ENCODE assay signal across 9 mouse cellular contexts in genomic region chr2:127335078-127335541, GRCm38 (mm10). TPM values are rescaled to one million over a fixed set of nuclear protein-coding genes. Genes with fewer than 3 reads are reported as not detected.
DNase-seq lines count a peak whose midpoint lies in the region; ATAC-seq and TF ChIP-seq lines count a peak whose summit lies in the region.
"Had no signal": no experiment of that assay in that cellular context is flagged by ENCODE, and none has a peak within 500 bp of the region (broad histone marks: within the 10 kb centered on the region; RNA-seq: fewer than 3 reads in every experiment).

No protein-coding gene starts in this region.

- H3K36me3 ChIP-seq in kidney, embryonic 15.5 days, result no peaks in the 10 kb centered on the region
- no peaks in the 10 kb centered on the region for H3K36me3 ChIP-seq in lung, embryonic 16.5 days (ENCODE audit: control insufficient read depth, insufficient read depth, low read length)
- peaks cover 15% of the 10 kb centered on the region; the same call in 1 of the 2 replicates for H3K36me3 ChIP-seq in thymus, adult 2 months (ENCODE audit: control insufficient read depth, insufficient read depth, low read length)
- H3K36me3 ChIP-seq: liver, embryonic 13.5 days had no signal

- H3K4me3 ChIP-seq in kidney, embryonic 15.5 days (replicated peaks), result no peak overlapping the region
- no peak overlapping the region for H3K4me3 ChIP-seq in bone marrow macrophage, adult 2 months (ENCODE audit: insufficient read depth, low read length)
- H3K4me3 ChIP-seq in lung, embryonic 16.5 days (ENCODE audit: low read length), result no peak overlapping the region; the same call in 1 of the 2 replicates
- H3K4me3 ChIP-seq in thymus, adult 2 months (ENCODE audit: control insufficient read depth, insufficient read depth, low read length), result peak overlapping the region; percentile 25

- TF ChIP-seq CTCF in bone marrow macrophage, adult 2 months (IDR thresholded peaks at IDR 0.05; ENCODE audit: low read depth, low read length), result no peak
- TF ChIP-seq CTCF in thymus, adult 2 months (IDR thresholded peaks at IDR 0.05; ENCODE audit: borderline replicate concordance, control insufficient read depth, extremely low read depth, insufficient read depth, low read length, poor library complexity), result 0 out of 2 replicates have a peak, but pooled peaks have one; percentile 49

- WGBS in kidney, embryonic 15.5 days, result 34% methylated on average over 11 of the region's 11 CpGs
- 56% methylated on average over 11 of the region's 11 CpGs for WGBS in lung, embryonic 16.5 days
- 3% methylated on average over 11 of the region's 11 CpGs for WGBS in thymus, adult 2 months

- H3K9me3 ChIP-seq in kidney, embryonic 15.5 days (replicated peaks), result no peaks in the 10 kb centered on the region
- no peaks in the 10 kb centered on the region for H3K9me3 ChIP-seq in lung, embryonic 16.5 days (ENCODE audit: control insufficient read depth, low read length)
- H3K9me3 ChIP-seq: liver, embryonic 13.5 days had no signal

- H3K27ac ChIP-seq in kidney, embryonic 15.5 days, result peak overlapping the region; percentile 84
- peak overlapping the region; percentile 24; the same call in 1 of the 2 replicates for H3K27ac ChIP-seq in bone marrow macrophage, adult 2 months (ENCODE audit: insufficient read depth, low read depth, low read length)
- H3K27ac ChIP-seq in lung, embryonic 16.5 days (ENCODE audit: low read length), result no peak overlapping the region
- H3K27ac ChIP-seq in thymus, adult 2 months (ENCODE audit: control insufficient read depth, insufficient read depth, low read length), result peak overlapping the region; percentile 97
- H3K27ac ChIP-seq: liver, embryonic 13.5 days had no signal

- H3K4me1 ChIP-seq in kidney, embryonic 15.5 days, result peaks cover 47% of the 10 kb centered on the region
- H3K4me1 ChIP-seq in bone marrow macrophage, adult 2 months (ENCODE audit: control insufficient read depth, insufficient read depth, low read length), result peaks cover 26% of the 10 kb centered on the region
- H3K4me1 ChIP-seq in lung, embryonic 16.5 days (replicated peaks; ENCODE audit: control insufficient read depth, insufficient read depth, low read length), result peaks cover 3% of the 10 kb centered on the region; the same call in 1 of the 2 replicates
- peaks cover 49% of the 10 kb centered on the region for H3K4me1 ChIP-seq in thymus, adult 2 months (replicated peaks; ENCODE audit: control insufficient read depth, insufficient read depth, low read length)

- no peak for DNase-seq in kidney, postnatal 10 days
- DNase-seq in thymus, adult 2 months, result peak; percentile 90
- no peak for DNase-seq in gastrocnemius, postnatal 4 days (ENCODE audit: low spot score in 2 of 2)
- no peak for DNase-seq in right cerebral cortex, postnatal 4 days
- no peak for DNase-seq in cerebellum, postnatal 14 days

- ATAC-seq in kidney, embryonic 15.5 days (replicated peaks; ENCODE audit: low FRiP score), result no peak
- no peak for ATAC-seq in lung, embryonic 16.5 days (ENCODE audit: low read depth)

- no peak for TF ChIP-seq POLR2A in bone marrow macrophage, adult 2 months (IDR thresholded peaks at IDR 0.05; ENCODE audit: borderline replicate concordance, low read depth, low read length)
- TF ChIP-seq POLR2A in thymus, adult 2 months (IDR thresholded peaks at IDR 0.05; ENCODE audit: control insufficient read depth, extremely low read depth, insufficient read depth, low read length, poor library complexity), result 0 out of 2 replicates have a peak, but pooled peaks have one; percentile 19

- no peak overlapping the region for H3K9ac ChIP-seq in kidney, embryonic 15.5 days
- H3K9ac ChIP-seq in lung, embryonic 16.5 days (ENCODE audit: low read length), result no peak overlapping the region

- peaks cover 11% of the 10 kb centered on the region for H3K27me3 ChIP-seq in kidney, embryonic 15.5 days
- H3K27me3 ChIP-seq in lung, embryonic 16.5 days (ENCODE audit: control insufficient read depth, insufficient read depth, low read depth, low read length), result peaks cover 15% of the 10 kb centered on the region
- no peaks in the 10 kb centered on the region for H3K27me3 ChIP-seq in thymus, adult 2 months (ENCODE audit: control insufficient read depth, insufficient read depth, low read length)

- peak overlapping the region; percentile 86 for H3K4me2 ChIP-seq in kidney, embryonic 15.5 days
- H3K4me2 ChIP-seq in lung, embryonic 16.5 days (ENCODE audit: low read depth, low read length), result peak overlapping the region; percentile 84; the same call in 1 of the 2 replicates

RNA-seq across cellular contexts. Expression of gene Dusp2, which starts 0.8 kb away (rescaled TPM):
- polyA plus RNA-seq in kidney, embryonic 15.5 days (2015; fragmentation: Nextera tagmentation; extraction: Ambion mirVana), result 8.8 and 9.0 TPM in 2 replicates
- 2.0 TPM in 2 replicates for polyA plus RNA-seq in bone marrow macrophage, adult 2 months (2012; ENCODE audit: insufficient read depth, insufficient read length, missing spikeins)
- 6.1 and 6.2 TPM in 2 replicates for polyA plus RNA-seq in lung, embryonic 16.5 days (2015; fragmentation: Nextera tagmentation; extraction: Ambion mirVana)
- polyA plus RNA-seq in thymus, adult 2 months (2012; rRNA removed), result 163 and 212 TPM in 2 replicates
- total RNA-seq in gastrocnemius, postnatal 4 days (2021), result 1 to 10 TPM; 3.2 to 3.6 TPM

RNA-seq across cellular contexts. Expression of gene Astl, which starts 3.3 kb away (rescaled TPM):
- polyA plus RNA-seq in kidney, embryonic 15.5 days (2015; fragmentation: Nextera tagmentation; extraction: Ambion mirVana), result not detected in 2 replicates
- polyA plus RNA-seq in bone marrow macrophage, adult 2 months (2012; ENCODE audit: insufficient read depth, insufficient read length, missing spikeins), result 0.59 TPM in 1 of 2 replicates, not detected in the other
- polyA plus RNA-seq in lung, embryonic 16.5 days (2015; fragmentation: Nextera tagmentation; extraction: Ambion mirVana), result not detected in 2 replicates
- 0.20 and 0.31 TPM in 2 replicates for polyA plus RNA-seq in thymus, adult 2 months (2012; rRNA removed)
- total RNA-seq in gastrocnemius, postnatal 4 days (2021), result under 1 TPM; 0.12 to 0.31 TPM
- polyA plus RNA-seq: liver, embryonic 13.5 days had no signal

RNA-seq across cellular contexts. Expression of gene Adra2b, which starts 27.9 kb away (rescaled TPM):
- polyA plus RNA-seq in kidney, embryonic 15.5 days (2015; fragmentation: Nextera tagmentation; extraction: Ambion mirVana), result 4.4 and 5.1 TPM in 2 replicates
- 0.13 TPM in 1 of 2 replicates, not detected in the other for polyA plus RNA-seq in bone marrow macrophage, adult 2 months (2012; ENCODE audit: insufficient read depth, insufficient read length, missing spikeins)
- 0.30 and 0.50 TPM in 2 replicates for polyA plus RNA-seq in lung, embryonic 16.5 days (2015; fragmentation: Nextera tagmentation; extraction: Ambion mirVana)
- 0.13 and 0.20 TPM in 2 replicates for polyA plus RNA-seq in thymus, adult 2 months (2012; rRNA removed)
- total RNA-seq in gastrocnemius, postnatal 4 days (2021), result 1 to 10 TPM in 1 of 2 experiments, under 1 TPM in 1; 0.96 to 1.2 TPM

Comparison
In these comparisons a context has a peak if more than half of its experiments do, and no peak if none do; other contexts are left out.
1. RNA of gene Dusp2, which starts 0.8 kb away (polyA plus RNA-seq): 163 to 212 TPM in thymus, adult 2 months; 8.8 to 9.0 TPM in kidney, embryonic 15.5 days, 6.1 to 6.2 TPM in lung, embryonic 16.5 days and 2.0 TPM in bone marrow macrophage, adult 2 months; every median in the first group is over 10 times any median in the second.